Mouse (Mus musculus) right cerebral cortex, postnatal 25 days (tissue): ENCODE measurements around the gene Gtf2ird1.
"Not testable (repeated sequence)": the region's sequence is repeated elsewhere in the genome, so short reads cannot be mapped to it uniquely, and the experiment has no call there.

Source experiments
- DNase-seq: peaks from one replicate; pipeline ENCODE4 v3.0.0; 2022

Gene Gtf2ird1

DNA sequence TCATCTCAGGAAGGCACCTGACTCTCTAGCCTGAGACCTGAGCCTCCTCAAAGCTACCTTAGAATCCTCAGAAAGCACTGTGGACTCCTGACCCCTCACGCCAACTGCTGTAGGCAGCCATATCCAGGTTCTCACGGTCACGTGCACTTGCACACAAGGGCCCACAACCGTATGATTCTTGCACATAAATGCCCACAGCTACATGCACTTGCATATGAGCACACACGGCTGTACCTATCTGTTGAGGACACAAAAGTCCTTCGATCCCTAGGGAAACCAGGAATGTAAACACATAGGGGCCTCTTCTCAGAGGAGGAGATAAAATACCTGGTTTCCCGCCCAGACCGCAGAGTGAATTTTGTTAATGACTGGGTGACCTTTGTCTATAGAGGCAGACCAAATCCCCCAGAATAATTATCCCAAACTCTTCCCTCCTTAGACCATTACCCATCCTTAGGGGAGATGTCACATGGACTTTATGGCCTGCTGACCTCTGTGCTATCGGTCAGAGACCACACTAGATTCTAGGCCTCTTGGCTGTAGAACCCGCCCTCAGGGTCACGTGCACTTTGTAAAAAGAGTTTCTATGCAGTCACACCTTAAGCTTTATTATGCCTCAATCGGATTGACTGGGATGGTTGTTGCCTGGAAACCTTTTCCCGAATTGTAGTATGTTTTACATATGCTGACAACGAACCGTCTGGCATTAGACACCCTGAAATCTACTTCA is 58.9 kb downstream of the Gtf2ird1 start:
- no peak for DNase-seq

DNA sequence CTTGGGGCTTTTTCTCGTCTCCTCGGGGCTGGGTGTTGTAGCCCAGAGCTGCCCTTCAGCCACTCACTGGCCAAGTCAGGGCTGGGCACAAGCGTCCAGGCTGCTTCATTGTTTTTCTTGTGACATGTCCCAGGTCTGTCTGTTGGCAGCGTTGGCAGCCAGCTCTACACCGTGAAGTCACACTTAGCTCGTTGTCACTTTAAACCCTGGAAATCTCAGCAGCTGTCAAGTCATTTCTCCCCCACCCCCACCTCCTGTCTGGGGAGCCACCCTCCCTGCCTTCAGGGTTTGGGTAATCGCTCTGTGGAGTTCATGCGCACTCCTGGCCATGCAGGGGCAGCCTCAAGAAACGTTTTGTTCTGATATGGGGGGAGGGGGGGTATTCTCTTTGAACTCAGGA is 60.0 kb downstream of the Gtf2ird1 start:
- DNase-seq, result no peak

DNA sequence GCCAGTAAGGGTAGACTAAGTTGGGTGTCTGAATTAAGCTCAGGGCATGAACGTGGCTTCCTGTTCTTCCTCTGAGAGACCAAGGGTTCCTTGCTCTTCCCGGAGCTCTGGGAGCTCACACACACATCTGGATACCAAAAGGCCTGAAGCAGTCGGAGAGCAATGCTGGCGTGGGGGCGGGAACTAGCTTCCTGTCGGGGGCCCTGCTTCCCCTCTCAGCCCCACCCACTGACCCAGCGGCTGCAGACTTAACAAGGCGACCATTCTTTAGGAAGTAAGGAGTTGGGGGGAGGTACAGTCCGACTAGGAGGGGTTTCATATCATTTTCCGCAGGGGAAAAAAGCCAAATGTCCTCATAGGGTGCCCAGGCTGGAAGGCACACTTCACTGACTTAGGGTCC is 61.9 kb downstream of the Gtf2ird1 start:
- DNase-seq, result no peak

DNA sequence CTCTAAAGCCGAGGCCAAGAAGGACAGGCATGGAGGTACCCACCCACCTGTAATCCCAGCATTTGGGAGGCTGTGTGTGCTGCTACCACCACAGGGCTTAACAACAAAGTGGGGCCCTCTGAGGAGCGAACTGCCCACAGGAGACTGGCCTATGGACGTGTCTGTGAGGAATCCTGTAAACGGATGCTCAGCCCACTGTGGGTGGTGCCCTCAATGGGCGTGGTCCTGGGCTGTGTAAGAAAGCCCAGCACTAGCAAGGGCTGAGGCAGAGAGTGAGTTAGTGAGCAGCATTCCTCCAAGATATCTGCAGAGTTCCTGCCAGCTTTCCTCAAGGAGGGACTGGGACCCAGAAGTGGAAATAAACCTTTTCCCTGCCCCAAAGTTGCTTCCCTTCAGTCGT is 62.9 kb downstream of the Gtf2ird1 start:
- no peak for DNase-seq

DNA sequence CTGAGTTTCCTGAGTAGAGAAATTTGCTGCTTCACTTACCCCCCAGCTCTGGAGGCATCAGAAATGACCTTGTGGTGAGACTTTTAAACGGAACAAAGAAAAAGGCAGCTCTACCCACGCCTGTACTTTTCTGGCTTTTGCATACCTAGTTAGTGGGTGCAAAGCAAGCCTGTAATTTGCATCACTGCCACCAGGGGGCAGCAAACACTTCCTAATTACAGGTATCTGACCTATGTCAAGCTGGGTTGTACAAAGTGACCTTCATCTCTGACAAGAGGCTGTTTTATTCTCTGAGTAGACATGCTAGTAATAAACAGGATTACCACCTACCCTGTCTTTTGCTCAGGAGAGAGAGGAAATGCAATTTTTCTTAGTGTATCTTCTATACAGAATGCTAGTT is 71.4 kb downstream of the Gtf2ird1 start:
- no peak for DNase-seq

DNA sequence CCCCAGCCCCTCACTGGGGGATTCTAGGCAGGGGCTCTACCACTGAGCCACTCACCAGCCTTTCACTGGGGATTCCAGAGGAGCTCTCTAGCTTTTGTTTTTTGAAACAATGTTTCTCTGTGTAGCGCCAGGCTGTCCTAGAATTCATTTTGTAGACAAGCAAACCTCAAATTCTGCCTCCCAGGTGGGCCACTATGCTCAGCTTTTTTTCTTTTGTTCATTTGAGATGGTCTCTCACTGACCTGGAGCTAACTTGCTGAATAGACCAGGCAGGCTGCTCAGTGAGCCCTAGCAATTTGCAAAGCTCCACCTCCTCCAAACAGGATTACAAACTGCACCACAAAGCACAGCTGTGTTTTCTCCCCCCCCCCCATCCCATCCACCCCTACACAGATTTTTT is 81.3 kb downstream of the Gtf2ird1 start:
- DNase-seq, result no peak

DNA sequence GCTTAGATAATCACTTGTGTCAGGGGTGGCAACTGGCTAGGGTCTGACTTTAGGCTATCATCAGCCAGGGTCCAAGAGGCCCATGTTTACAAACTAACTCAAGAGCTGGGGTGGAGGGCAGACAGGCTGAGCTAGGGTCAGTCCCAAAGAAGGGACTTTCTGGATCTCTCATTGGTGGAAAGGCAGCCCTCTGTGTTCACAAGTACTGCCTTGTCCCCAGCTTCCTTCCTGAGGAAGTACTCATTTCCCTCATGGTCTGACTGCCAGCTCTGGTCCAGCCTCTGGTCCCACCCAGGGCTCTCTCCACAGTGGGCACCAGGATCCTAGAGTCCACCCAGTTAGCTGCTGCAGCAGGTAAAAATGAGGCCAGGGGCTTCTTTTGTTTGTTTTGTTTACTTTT is 82.0 kb downstream of the Gtf2ird1 start:
- DNase-seq, result no peak

DNA sequence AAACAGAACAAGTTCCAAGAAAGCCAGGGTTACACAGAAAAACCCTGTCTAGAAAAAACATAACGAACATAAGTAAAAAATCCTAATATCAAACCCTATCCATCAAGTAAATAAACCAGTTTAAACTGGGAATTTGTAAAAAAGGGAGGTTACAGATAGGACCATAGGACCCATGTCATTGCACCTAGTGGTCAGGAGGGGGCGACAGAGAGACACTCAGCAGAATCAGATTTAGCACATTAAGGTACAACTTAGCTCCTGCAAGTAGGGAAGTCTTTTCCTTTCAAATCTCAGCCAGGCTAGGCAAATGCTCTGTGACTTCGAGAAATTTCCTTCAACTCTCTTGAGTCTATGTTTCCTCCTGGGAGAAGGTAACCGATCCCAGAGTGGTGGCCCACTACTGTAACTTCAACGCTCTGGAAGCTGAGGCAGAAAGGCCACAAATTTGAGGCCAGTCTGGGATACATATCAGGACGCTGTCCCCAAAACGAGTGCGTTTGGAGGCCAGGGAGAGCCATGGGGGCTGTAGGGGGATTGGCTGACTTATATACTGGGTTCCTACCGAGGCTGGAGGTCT is 82.5 kb downstream of the Gtf2ird1 start:
- peak; percentile 40 for DNase-seq

DNA sequence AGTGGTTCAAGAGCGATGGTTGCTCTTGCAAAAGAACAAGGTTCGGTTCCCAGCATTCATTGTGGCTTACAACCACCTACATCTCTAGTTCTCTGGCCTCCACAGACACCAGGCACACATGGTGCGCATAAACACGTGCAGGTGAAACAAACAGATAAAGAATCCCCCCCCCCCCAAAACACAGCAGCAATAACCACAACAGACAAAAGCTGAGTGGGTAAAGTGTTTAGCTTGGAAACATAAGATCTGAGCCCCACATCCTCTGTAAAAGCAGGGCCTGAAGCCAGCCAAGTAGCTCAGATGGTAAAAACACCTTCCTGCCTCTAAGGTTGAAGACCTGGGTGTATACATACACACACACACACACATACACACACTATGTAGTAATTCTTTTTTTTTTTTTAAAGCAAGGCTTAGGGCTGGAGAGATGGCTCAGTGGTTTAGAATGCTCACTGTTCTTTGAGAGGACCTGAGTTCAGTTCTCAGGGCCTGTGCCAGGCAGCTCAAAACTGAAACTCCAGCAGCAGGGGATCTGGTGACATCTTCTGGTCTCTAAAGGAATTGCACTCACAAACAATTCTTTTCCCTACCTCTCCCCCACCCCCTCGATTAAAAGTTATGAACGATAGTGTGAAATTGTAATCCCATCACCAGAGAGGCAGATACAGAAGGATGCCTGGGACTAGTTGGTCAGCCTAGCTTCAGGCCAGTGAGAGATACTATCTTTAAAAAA is 83.4 kb downstream of the Gtf2ird1 start:
- no peak for DNase-seq

DNA sequence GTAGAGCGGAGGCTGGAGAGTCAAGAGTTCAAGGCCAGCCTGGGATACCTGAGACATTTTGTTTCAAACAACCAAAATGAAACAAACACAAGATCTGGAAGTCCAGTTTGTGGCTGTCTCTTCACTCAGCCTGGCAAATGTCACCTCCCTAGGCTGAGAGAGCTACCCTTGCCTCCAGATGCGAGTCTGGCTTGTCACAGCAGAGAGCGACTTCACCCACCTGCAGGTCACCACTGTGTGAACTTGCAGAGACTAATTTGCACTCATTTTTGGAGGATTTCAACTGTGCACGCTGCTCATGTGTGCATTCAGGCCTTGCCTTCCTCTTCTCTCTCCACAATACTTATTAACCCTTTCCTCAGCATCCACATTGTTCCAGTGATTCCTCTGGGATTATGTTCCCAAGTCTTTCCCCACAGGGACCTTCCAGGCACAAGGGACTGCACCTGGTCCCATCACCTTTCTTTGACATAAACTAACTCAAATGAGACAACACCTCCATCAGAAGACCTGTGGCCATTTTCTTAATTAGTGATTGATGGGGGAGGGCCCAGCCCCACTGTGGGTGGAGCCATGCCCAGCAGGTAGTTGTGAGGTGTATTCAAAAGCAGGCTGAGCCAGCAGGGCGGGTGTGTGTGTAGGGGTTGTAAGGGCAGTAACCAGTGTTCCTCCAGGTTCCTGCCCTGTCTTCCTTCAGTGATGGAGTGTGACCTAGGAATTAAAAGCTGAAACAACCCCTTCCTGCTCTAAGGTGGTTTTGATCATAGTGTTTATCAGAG is 84.8 kb downstream of the Gtf2ird1 start:
- no peak for DNase-seq

DNA sequence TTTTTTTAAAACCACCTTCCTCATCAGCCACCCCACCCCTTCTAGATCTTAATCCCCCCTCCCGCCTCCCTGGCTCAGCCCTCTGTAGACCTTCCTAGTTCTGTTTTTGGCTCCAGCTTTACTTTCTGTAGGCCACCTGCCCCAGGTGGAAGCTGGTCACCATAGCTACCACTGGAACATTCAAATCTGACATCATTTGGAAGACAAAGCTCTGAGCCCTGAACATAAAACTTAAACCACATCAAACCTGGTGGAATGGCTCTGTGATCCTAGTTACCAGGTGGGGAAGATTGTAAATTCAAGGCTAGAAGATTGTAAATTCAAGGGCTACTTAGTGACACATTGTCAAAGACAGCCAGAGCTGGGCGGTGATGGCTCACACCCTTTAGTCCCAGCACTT is 85.7 kb downstream of the Gtf2ird1 start:
- DNase-seq, result no peak

DNA sequence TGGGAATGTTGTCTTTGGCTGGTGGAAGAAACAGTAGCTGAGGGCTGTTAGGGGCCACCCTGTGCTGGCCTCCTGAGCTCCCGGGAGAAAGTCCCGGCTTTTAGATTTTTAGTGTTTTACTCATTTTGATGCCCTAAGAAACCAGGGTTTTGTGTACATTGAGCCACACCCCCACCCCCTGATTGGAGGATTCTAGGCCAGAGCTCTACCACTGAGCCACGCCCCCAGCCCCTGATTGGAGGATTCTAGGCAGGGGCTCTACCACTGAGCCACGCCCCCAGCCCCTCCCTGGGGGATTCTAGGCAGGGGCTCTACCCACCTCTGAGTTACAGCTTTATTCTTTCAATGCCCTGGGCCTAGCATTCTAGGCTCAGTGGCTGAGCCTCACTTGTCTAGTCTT is 97.4 kb downstream of the Gtf2ird1 start:
- DNase-seq, result no peak

DNA sequence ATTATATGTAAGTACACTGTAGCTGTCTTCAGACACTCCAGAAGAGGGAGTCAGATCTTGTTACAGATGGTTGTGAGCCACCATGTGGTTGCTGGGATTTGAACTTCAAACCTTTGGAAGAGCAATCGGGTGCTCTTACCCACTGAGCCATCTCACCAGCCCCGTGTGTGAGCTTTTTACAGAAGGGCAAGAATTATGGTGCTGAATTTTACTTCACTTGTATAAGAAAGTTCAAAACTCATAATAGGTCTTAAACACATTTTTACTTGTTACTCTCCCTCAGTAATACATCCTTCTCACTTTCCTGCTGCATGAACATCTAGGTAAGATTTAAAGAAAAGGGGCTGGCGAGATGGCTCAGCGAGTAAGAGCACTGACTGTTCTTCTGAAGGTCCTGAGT is 101.1 kb downstream of the Gtf2ird1 start:
- not testable (repeated sequence) for DNase-seq

DNA sequence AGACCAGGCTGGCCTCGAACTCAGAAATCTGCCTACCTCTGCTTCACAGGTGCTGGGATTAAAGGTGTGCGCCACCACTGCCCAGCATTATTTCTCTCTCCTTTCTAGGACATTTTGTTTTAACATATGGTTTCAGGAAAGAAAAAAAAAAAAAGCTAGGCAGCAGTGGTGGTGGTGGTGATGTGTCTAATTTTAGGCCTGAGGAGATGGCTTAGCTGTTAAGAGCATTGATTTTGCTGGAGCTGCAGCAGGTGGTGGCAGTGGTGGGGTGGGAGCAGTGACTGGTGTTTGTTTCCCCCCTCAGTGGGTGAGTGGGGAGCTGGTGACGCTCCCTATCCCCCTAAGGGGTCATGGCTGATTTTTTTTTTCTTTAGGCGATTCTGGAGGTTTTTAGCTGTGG is 103.4 kb downstream of the Gtf2ird1 start:
- DNase-seq, result peak; percentile 29

DNA sequence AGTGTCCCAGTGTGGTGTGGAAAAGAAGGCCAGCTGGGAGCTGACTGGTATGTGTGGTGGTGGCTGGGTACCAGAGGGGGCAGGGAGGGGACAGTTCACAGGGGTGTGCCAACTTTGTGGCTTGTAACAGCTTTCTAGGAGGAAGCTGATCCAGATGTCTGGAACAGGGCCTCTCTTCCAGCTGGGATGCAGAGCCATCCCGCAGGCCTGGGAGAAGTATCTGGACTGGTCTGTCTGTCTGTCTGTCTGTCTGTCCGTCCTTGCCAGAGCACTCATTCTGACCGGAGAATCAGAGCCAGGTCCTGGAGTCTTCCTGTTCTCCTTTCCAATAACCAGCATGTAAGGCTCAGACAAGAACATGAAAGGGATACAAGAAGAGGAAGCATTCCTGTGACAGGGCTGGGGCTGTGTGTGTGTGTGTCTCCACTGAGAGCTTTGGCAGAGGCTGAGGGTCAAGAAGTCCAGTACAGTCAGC is 104.0 kb downstream of the Gtf2ird1 start:
- DNase-seq, result no peak

DNA sequence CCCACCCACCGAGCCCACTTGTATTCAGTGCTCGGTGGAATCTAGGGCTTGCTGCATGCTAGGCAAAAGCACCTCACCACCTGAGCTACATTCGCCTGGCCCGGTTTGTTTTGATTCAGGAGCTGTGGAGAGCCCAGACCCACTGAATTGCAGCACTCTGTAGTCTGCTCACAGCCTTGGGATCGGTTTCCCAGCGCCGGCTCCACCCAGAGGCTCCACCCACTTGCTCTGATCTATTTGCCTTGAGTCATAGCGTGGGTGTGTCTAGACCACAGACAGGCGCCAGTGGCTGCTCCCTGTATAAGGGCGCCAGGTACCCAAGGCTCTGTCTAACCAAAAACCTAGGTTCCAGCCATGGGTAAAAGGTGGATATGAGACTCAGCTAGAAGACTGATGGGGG is 105.9 kb downstream of the Gtf2ird1 start:
- peak; percentile 31 for DNase-seq

DNA sequence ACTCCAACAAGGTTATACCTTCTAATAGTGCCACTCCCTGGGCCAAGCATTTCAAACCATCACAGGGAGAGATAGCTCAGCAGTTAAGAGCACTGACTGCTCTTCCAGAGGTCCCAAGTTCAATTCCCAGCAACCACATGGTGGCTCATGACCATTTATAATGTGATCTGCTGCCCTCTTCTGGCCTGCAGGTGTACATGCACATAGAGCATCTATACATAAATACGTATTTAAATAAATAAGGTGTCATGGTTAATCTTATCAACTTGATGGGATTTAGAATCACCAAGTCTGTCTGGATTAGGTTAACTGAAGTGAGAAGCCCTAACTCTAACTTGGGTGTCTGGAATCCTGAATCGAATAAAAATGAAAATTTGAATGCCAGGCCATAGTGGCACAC is 109.5 kb downstream of the Gtf2ird1 start:
- DNase-seq, result no peak

DNA sequence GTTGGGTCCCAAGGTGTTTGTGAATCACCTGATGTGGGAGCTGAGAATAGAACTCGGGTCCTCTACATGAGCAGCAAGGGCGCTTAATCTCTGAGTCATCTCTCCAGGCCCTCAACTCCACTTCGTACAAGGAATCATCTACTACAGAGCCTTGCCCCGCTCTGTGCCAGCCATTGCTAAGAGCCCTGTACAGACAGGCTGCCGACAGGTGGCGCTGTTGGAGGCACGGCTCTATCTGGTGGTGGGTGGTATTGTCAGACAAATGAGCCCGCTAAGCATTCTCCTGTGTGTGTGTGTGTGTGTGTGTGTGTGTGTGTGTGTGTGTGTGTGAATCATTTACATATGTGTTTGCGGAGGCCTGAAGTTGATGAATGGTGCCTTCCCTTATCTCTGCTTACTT is 111.1 kb downstream of the Gtf2ird1 start:
- no peak for DNase-seq

DNA sequence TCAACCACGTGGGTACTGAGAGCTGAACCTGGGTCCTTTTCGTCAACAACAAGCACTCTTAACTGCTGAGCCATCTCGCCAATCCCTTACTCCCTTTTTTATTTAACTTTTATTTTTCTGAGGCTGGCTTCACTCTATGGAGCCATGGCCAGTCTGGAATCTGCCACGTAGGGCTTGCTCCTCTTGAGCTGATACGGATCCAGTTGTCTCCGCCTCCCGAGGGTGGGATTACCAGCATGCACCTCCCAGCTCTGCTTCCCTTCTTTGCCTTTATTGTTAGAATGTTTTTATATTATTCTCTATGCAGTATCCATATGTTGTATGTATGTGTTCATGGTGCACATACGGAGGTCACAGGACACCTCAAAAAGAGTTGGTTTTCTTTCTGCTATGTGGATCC is 112.4 kb downstream of the Gtf2ird1 start:
- DNase-seq, result no peak

DNA sequence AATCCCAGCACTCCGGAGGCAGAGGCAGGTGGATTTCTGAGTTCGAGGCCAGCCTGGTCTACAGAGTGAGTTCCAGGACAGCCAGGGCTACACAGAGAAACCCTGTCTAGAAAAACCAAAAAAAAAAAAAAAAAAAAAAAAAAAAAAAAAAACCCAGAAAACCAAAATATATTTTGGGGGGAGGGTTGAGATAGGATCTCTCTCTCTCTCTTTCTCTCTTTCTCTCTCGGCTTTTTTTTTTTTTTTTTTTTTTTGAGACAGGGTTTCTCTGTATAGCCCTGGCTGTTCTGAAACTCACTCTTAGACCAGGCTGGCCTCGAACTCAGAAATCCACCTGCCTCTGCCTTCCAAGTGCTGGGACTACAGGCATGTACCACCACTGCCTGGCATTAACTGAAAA is 113.0 kb downstream of the Gtf2ird1 start:
- not testable (repeated sequence) for DNase-seq

DNA sequence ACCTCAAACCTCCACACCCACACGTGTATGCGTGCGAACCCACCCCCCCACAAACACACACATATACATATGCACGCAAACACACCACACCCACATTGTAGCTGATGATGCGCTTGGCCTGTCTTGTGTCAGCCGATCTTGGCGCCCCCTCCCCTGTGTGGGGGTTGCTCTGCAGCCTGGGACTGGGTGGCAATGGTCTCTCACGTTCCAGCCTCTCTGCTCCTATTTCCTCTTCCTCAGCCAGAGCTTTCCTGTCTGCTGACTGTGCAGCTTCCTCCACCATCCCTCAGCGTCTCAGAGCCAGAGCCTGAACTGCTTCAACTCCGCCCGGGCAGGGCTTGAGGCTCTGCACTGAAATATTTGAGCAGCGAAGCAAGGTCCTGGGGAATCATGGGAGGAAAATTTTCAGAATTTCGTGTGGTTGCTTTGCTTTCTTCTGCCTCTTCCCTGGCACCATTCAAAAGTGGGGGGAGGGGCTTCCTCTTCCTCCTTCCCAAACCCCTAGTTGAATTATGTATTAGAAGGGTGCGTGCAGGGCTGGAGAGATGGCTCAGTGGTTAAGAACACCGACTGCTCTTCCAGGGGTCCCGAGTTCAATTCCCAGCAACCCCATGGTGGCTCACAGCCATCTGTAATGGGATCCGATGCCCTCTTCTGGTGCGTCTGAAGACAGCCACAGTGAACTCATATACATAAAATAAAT is 113.9 kb downstream of the Gtf2ird1 start:
- DNase-seq, result no peak

DNA sequence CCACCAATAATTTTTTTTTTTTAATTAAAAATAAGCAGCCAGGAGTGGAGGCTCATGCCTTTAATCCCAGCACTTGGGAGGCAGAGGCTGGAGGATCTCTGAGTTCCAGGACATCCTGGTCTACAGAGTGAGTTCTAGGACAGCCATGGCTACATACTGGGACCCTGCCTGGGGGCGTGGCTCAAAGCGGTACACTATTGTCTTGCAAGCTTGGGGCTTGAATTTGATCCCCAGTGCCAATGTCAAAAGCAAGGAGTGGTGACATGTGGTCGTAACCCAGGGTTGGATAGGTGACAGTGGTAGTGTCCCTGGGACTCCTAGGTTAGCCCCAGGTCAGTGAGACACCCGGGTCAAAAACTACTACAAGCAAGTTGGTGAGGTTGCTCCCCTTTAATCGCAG is 114.8 kb downstream of the Gtf2ird1 start:
- no peak for DNase-seq

DNA sequence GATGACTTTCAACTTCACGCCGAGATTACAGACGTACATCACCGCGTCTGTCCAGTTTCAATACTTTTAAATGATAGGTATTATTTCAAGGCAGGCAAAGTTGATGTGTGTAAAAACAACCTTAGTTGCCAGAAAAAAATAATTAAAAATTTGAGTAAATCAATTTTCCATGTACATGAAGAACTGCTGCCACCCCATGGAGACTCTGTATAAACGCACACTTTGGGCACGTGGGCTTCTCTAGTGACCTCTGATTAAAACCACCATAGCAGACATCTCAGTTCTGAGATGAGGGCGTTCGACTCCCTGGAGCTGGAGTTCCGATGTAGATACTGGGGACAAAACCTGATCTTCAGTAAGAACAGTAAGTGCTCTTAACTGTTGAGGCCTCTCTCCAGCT is 115.2 kb downstream of the Gtf2ird1 start:
- DNase-seq, result no peak
